Mouse (Mus musculus): ENCODE data around the gene Dnajc22.

DNA sequence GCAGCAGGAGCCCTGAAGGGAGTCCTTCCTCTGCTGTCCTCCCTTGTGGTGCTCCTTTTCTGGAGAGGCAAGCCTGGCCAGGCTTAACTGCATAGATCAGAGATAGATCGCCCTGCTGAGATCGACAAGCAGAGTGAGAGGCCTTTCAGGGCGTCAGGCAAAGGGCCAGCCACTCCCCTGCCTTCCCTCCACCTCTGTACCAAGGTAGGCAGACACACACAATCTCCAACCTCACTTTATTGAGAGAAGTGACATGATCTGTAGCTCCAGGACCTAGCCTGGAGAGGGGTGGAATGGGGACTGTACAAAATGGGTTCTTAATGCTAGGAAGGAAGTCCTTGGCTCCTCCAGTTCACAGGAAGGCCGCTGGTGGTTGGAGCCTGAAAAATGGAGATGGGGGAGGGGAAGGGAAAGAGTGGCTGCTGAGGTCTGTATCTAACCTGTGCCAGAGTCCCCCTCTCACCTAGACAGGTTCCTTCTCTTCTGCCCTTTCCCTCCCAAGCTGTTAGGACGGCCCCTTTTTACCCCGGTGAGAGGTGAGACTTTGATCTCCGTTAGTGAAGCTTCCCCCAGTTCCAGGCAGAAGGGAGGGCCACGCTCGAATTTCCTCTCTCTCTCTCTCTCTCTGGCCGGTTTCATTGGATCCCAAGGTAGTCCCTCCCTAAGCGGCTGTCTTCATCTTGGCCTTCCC is 9.0 kb upstream of the Dnajc22 start:
- no peak for TF ChIP-seq CTCF (IDR thresholded peaks at IDR 0.05; ENCODE audit: low read depth)
- TF ChIP-seq EP300 (optimal IDR thresholded peaks at IDR 0.05): no peak

All from stomach, postnatal 0 days (tissue).